Mouse (Mus musculus) myocyte (in vitro differentiated cells): ENCODE data around the gene Mettl5.

Source experiments
- CEBPB ChIP-seq: IDR thresholded peaks from 2 replicates; pipeline ENCODE4 v1.6.1; 2011; ENCODE audit warnings: mild to moderate bottlenecking, moderate library complexity; ENCODE audit not compliant: poor library complexity, insufficient read depth, severe bottlenecking
- MAX ChIP-seq: IDR thresholded peaks from one replicate; pipeline ENCODE4 v1.6.1; 2011; ENCODE audit warnings: low read depth, mild to moderate bottlenecking, control low read depth
- POLR2A ChIP-seq: IDR thresholded peaks from one replicate; pipeline ENCODE4 v1.6.1; 2011; ENCODE audit warnings: low read depth, mild to moderate bottlenecking, control low read depth, moderate library complexity; ENCODE audit not compliant: insufficient read length

GRCm38 (mm10) chr2:69924943-69925342, 39.5 kb upstream of the Mettl5 start:
- TF ChIP-seq MAX (no peak), CEBPB (no peak), POLR2A (no peak)
